Mouse (Mus musculus): ENCODE measurements at regions not wholly inside any gene's neighbourhood (a gene's known extent, or its start where the extent isn't known, plus 50 kb on each side); places are given as distances from the start of the nearest gene placed in this dataset.

DNA sequence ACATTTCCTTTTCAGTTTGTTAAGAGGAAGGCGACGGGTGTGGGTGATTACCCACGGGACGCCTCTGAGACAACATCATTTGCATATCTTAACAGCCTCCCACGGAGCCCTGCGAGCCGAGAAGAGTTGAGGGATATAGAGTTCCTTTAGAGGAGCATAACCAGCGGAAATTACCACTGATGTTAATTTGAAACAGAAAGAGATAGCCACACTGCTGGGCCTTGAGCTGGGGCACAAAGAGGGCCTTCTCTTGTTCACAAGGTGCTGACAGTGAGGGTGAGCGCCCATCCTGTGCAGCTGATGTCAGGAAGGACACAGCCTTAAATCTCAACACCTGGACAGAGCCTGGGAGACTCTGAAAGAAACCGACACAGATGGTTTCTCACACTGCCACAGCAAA is 752.2 kb downstream of the Kcnj2 start:
- DNase-seq (ENCODE audit: low spot score in 2 of 2): peak; percentile 26 to 46

- no peak for DNase-seq (ENCODE audit: low spot score in 2 of 2)
These were observed 754.4 kb downstream of the Kcnj2 start for GRCm38 (mm10) chr11:111820356-111820755.

- DNase-seq (ENCODE audit: low spot score in 2 of 2): no peak
These were observed 762.5 kb downstream of the Kcnj2 start for GRCm38 (mm10) chr11:111828455-111828854.

GRCm38 (mm10) chr11:111838996-111839395 is 773.0 kb downstream of the Kcnj2 start:
- no peak for DNase-seq (ENCODE audit: low spot score in 2 of 2)

DNA sequence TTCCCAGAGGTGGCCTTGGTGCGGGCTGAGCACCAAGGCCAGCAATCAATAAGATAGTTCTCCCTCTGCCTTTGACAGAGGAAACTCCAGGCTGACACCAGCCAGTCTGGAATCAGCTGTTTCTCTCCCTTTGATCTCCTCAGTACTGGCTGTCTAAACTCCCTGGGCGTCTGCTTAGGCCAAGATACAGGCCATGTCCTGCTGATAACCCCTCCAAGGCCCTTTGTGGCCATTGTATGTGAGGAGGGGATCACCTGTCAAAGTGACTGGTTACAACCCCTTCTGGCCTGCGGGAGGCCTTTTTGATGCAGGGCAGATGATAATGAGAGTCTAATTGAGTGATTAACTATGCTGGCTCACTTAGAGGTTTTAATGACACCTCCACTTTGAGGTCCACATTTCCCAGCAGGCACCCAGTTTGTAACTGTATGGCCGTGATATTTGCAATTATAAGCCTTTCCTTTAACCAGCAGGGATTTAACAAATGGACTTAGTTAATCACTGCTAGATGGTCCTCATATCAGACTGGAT is 777.8 kb downstream of the Kcnj2 start:
- DNase-seq (ENCODE audit: low spot score in 2 of 2): no peak

DNA sequence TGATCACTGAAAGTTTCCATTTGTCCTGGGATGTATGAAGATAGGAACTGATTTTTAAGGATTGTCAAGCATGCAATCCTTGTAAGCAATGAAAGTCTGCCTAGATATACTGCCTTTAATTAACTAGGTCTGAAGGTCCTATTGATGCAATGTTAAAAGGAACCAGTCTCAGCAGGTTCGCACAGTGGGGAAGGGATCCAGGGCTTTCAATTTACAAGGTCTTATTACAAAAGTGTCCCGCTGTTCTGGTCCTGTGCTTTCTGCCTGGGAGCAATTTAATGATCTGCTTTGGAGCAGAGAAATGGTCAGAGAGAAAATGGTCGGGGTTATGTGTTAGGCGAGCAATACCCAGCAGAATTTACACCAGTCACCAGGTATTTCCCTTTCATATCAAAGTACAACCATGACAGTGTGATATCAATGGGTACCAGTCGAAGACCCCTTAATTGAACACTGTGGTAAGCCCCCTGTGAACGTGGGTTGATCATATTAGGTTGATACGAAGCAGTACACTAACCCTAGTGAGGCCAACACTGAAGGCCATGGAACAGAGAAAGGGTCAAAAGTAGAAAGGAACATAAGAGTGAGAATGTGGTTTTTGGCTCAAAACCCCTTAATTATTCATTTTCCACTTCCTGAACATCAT is 778.5 kb downstream of the Kcnj2 start:
- DNase-seq (ENCODE audit: low spot score in 2 of 2): no peak

DNA sequence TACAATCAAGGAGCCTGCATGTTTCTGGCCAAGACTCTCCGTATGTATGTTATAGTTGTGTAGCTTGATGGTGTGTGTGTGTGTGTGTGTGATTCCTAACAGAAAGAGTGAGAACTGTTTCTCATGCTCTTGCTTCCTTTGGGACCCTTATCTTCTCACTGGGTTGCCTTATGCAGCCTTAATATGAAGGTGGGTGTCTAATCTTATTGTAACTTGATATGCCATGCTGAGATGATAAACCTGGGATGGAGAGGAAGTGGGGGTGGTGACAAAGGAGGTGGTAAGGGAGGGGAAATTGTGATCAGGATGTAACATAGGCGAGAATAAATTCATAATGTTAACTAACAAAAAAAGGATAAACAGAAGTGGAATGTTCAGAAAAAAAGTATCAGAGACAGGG is 791.3 kb downstream of the Kcnj2 start:
- no peak for DNase-seq (ENCODE audit: low spot score in 2 of 2)

GRCm38 (mm10) chr11:111858111-111858510 is 792.1 kb downstream of the Kcnj2 start:
- DNase-seq (ENCODE audit: low spot score in 2 of 2): no peak

GRCm38 (mm10) chr11:111865143-111865542 is 799.2 kb downstream of the Kcnj2 start:
- no peak for DNase-seq (ENCODE audit: low spot score in 2 of 2)

DNA sequence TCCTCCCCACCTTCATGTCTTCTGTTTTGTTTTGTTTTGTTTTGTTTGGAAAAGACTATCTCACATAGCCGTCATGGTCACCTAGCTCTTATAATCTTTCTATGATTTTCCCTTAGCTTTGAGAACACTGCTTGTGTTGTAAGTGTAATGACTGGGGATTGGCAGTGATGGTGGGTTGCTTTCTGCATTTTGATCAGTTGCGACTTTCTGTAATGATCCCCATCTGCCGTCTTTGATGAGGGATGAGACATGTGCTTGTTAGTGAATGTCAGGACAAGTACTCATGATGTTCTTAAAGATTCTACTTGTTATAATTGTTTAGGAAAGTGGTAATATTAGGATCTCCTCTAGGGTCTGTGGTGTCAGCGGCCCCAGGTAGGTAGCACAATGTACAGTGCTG is 809.4 kb downstream of the Kcnj2 start:
- no peak for DNase-seq (ENCODE audit: low spot score in 2 of 2)

GRCm38 (mm10) chr11:111880146-111880545 is 814.2 kb downstream of the Kcnj2 start:
- DNase-seq (ENCODE audit: low spot score in 2 of 2): no peak

- DNase-seq (ENCODE audit: low spot score in 2 of 2): no peak
These were observed 824.1 kb downstream of the Kcnj2 start for GRCm38 (mm10) chr11:111890026-111890425.

DNA sequence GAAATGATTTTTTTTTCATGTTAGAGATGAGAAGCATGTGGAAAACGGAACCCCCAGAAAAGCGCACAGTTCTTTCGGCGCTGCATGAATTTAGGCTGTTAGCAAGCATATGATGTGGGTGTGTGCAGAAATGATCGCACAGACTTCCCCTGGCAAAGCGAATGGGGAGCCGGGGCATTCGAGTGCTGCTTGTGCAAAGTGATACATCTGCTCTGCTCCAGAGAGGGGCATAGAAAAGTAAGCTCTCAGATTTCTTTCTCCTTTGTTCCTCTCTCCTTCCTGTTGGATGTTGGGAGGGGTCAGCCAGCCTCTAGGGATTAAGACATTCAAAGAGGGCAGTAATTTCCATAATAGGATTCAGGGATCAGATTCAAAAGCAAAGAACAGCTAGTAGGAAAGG is 827.9 kb downstream of the Kcnj2 start:
- peak; percentile 5 to 7 for DNase-seq (ENCODE audit: low spot score in 2 of 2)

DNA sequence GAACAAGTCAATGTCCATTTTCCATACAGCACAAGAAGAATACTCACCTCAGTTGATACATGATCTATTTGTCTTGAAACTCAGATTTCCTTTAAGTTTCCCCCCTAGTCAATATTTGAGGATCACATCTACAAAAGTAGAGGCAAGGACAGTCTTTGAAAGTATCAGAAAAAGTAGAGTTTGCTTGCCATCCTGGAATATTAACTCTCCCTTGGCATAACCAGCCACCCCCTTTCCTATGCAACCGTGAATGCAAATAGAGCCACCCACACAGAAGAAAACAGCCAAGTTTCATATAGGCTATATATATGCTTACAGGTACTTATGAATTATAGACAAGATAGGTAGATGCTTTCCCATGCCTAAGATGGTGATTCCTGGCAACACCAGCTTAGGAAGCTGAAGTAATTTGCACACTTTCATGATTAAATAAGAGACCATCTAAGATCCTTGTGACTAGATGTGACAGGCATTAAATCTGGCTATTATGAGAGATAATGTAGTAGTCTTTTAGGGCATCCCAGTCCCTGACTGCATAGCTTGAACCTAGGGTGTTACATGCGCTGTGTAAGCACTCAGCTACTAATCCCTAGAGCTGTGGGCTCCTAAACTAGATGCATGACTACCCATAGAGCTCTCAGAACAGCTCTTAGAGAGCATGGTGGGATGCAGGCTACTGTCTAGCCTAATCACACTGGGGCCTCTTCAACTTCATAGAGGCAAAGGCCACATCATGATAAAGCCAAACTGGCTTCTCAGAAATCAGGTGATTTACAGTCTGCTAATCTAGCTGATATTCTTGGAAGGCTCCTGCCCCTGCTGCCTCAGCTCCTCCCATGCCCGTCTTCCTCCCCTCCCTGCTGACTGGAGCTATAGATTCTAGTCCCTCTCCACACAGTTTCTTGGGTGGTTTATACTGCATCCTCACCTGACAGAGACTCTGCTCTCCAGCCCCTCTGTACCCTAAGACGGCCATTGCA is 829.5 kb downstream of the Kcnj2 start:
- no peak for DNase-seq (ENCODE audit: low spot score in 2 of 2)

GRCm38 (mm10) chr11:111897001-111897400 is 831.0 kb downstream of the Kcnj2 start:
- DNase-seq (ENCODE audit: low spot score in 2 of 2): no peak

DNA sequence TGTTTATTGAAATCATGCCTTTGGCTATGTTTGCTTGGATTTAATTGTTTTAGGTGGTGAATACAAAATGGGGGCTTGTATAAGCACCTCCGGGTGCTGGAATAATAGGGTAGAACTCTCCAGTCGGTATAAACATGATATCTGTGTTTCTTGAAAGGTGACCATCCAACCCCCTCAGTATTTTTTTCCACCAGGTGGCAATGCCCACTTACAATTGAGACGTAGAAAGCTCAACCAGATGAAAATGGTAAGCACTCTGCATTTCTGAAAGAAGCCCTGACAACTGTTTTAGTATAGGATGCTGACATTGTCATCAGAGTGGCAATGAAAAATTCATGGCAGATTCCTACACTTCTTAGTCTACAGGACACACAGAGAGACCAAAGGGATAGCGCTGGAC is 838.1 kb downstream of the Kcnj2 start:
- no peak for DNase-seq (ENCODE audit: low spot score in 2 of 2)

DNA sequence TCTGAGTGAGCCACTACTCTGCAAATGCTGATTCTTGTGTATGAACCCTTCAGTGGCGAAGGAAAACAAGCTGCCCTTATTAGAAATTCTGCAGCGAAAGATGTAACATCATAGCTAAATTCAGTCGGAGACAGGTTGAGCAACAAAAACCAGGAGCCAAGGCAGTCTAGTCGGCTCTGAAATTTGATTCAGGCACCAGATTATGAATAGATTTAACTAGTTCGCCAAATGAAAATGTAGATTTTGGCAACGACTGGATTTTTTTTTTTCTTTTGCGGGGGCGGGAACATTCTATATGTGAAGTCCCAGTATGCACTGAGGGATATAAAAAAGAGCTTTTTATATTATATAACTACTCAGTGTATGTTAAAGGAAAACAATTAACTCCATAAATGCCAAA is 847.9 kb downstream of the Kcnj2 start:
- DNase-seq (ENCODE audit: low spot score in 2 of 2): peak in 1 of 2 experiments; percentile 56

DNA sequence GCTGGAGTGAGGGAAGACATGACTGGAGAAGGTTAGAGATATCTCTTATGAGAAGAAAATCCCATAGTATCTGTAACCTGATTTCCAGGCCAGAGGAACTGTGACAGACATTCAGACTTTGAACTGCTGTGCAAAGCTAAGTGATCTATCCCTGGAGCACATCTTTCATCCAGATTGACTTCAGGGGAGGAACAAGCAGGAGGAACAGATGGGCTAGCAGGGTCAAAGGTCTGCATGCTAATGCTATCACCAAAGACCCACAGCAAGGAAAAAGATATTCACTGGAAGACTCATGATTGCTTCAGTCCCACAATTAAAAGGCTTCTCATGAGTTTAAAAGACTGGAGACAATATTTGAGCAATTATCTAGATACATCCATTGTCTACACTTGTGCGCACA is 855.7 kb upstream of the Sox9 start:
- no peak for DNase-seq (ENCODE audit: low spot score in 2 of 2)

DNA sequence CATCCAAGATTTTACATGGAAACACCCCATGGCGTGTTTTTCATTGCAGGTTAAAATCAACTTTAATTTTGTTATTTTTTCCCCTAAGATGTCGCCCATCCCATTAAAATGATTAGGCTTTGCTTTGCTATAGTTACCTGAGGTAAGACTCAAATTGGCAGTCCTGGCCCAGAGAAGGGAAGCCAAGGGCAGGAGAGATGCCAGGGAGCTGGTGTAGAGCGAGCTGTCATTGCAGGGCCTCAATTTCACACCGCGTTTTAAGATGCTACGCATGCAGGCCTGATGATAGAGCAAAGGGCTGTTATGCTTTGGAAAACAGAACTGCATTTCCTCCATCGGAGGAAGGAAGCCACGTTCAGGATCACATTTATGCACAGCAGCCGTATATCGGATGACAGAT is 852.7 kb upstream of the Sox9 start:
- no peak for DNase-seq (ENCODE audit: low spot score in 2 of 2)

DNA sequence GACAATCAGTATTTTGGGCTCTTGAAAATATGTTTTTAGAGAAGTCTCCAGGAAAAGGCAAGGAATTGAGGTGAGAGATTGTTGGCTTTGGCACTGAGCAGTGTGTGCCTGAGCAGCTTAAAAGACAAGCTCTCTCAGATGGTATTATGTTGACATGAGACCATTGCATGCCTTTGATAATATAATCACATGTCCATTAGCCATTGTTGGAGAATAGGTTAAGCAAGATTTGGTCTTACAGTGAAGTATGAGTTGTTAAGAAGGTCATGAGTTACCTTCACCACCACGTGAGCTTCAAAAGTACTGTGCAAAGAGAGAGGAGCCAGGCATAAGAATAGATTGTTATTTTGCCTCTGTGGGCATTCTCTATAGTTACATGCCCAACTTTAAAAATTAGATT is 850.0 kb upstream of the Sox9 start:
- no peak for DNase-seq (ENCODE audit: low spot score in 2 of 2)

DNA sequence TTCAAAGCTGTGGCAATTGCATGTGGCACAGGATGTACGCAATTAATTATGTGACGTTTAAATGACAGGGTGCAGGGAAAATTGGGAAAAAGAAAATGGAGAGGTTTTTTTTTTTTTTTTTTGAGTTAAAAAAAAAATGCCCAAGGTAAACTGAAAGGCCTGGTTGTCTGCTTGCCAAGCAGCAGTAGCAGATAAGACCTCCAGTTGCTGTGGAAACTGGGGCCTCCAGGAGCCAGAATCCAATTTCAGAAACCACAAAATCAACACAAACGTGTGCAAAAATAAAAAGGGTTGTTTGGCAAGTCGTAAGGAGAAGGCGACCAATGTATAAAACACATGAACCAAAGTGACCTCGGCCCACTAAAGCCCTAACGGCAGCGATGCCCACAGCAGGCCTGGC is 837.7 kb upstream of the Sox9 start:
- DNase-seq (ENCODE audit: low spot score in 2 of 2): no peak

- DNase-seq (ENCODE audit: low spot score in 2 of 2): no peak
These were observed 836.2 kb upstream of the Sox9 start for GRCm38 (mm10) chr11:111945806-111946205.

- DNase-seq (ENCODE audit: low spot score in 2 of 2): no peak
These were observed 834.4 kb upstream of the Sox9 start for GRCm38 (mm10) chr11:111947671-111948070.

All from left cerebral cortex, adult 8-10 months (tissue).